Mouse (Mus musculus) small intestine, adult 2 months (tissue): ENCODE results near the gene Slc22a15.

Source experiments
- CTCF ChIP-seq: fragments of 200-500 bp; IDR thresholded peaks from 2 replicates; pipeline ENCODE4 v1.5.1; 2012; ENCODE audit warnings: low read depth, mild to moderate bottlenecking, control low read depth, inconsistent platforms, low read length, moderate library complexity, mixed read lengths; ENCODE audit not compliant: insufficient replicate concordance, insufficient read length; ENCODE audit errors: extremely low read depth
- POLR2A ChIP-seq: fragments of 200-500 bp; IDR thresholded peaks from 2 replicates; pipeline ENCODE4 v1.6.1; 2012; ENCODE audit warnings: low read depth, mild to moderate bottlenecking, control low read depth, inconsistent platforms, low read length, moderate library complexity

DNA sequence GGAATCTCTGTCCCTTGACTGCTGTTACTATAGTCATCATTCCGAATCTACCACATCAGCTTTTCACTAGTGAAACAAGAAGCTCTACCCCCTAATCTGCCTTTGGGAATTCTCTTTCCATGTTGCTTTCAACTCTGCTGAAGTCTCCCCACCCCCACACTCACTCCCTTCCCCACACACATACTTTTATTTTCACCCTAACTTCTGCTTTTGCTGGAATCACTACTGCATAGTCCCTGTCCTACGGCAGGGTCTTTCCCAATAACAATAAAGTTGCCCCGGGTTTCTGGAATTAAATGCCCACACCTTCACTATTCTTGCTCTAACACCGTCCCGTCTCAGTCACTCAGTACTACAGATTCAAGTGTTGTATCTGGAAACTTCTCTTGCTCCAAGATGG lies 87.7 kb downstream of the Slc22a15 start:
- no peak for TF ChIP-seq CTCF
- TF ChIP-seq POLR2A: no peak
